Mouse (Mus musculus) heart, postnatal 0 days (tissue): Measurements from ENCODE around the gene 4933403O08Rik.

Experiments
- CTCF ChIP-seq: IDR thresholded peaks from 2 replicates; pipeline ENCODE4 v1.5.1; 2016; ENCODE audit warnings: antibody characterized with exemption, control low read depth, low read depth
- EP300 ChIP-seq: IDR thresholded peaks from 2 replicates; pipeline ENCODE4 v1.6.1; 2016; ENCODE audit warnings: antibody characterized with exemption, low read depth

GRCm38 (mm10) chrX:112273550-112273949, 34.7 kb downstream of the 4933403O08Rik start:
- TF ChIP-seq CTCF (no peak), EP300 (no peak)
